Mouse (Mus musculus) gastrocnemius, postnatal 10 days (tissue): ENCODE measurements around the gene Pard6b. TPM values are rescaled to one million over a fixed set of nuclear protein-coding genes. Genes with fewer than 3 reads are reported as not detected.
A peak's percentile ranks its signal among the peaks of the same experiment; 100 is the strongest.

Experiments used
- DNase-seq: peaks from one replicate; pipeline ENCODE4 v3.0.0; 2021; ENCODE audit warnings: mixed read lengths
- total RNA-seq, 2 experiments: library from RNA; stranded (reverse); gene quantifications; 2 replicates each; pipeline ENCODE4 v1.2.3; 2021

Gene Pard6b
- total RNA-seq, 2 experiments from 2014 or later = 0.85 to 0.93 TPM

DNA sequence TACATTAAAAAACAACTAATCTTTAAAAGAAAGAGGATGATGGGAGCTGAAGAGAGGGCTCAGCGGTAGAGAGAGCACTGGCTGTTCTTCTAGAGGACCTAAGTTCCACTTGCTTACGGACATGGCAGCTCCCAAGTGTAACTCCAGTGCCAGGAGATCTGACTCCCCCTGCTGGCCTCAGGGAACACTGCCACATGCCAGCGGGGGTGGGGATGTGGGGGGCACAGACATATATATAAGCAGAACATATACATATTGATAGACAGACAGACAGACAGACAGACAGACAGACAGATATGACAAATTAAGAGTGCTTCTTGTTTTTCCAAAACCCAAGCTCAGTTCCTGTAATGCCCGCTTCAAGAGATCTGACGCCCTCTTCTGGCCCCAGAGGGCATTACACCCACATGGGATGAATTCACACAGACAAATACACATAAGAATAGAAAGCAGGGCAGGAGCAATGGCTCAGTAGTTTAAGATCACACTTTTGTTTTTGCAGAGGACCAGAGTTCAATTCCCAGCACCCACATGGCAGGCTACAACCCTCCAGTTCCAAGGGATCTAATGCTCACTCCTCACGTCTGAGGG is 21.5 kb upstream of the Pard6b start:
- no peak for DNase-seq

DNA sequence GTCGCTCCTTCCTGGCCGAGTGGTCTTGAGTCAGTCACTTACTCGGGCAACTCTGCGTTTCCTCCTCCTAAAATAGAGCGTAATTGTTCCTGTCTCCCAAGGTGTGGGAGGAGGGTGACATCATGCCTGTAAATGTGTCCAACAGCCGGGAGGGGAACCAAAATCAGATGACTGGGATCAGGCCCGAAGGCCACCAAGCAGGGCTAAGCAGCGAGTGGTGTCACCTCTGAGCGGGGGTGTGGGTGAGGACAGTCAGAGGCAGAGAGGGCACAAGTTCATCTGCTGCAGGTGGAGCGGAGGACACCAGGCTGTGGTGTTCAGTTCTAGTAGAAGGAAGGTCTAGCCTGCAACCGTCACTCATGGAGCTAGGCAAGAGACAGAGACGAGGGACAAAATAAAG is 17.1 kb upstream of the Pard6b start:
- no peak for DNase-seq

DNA sequence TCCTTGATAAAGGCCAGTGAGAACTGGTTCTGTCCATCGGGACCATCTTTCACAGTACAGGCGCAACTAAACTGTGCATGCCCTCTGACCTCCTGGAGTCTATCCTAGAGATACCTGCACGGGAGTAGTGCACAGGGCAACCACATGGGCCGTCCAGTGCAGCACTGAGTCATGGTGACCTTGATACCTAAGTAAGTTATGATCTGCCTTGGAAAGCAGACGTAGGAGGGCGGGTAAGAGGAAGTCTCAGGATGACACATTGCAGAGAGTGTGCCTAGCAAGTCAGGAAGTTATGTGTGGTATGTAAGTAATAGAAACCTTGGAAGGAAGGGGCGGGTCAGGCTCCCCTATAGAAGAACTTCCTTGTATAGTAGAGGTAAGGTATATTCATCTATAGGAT is 15.3 kb upstream of the Pard6b start:
- DNase-seq = no peak

DNA sequence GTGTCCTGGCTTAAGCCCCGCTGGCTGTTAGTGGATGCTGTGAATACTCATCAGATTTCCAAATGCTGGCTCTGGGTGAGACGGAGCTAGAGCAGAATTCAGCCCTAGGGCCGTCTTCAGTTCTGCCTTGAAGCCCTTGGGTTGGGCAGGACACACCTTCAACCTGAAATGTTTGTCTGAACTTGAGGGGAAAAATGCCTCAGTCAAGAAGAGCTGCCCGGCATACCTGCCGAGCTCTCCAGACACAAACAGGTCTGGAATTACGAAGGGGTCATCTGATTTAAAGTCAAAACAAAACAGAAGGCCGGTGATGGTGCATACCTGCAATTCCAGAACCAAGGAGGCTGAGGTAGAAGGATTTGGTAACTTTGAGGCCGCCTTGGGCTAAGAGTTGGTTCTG is 14.0 kb upstream of the Pard6b start:
- DNase-seq = no peak

DNA sequence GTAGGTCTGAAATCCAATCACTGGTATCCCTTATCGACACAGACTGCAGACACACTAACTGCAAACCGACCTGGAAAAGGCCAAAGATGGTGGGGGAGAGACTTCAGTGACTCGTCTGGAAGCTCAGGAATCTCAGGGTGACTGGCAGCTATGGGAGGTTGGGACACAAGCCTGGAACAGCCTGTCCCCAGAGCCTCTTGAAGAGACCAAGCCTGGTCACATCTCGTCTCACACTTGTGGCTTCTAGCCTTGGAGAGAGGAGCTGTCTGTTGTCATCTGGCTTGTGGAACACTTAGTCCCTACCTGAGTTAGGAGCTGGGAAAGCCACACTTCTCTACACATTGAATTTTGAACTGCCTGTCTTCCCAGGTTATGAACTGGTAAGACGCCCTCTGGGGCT is 10.4 kb upstream of the Pard6b start:
- no peak for DNase-seq

DNA sequence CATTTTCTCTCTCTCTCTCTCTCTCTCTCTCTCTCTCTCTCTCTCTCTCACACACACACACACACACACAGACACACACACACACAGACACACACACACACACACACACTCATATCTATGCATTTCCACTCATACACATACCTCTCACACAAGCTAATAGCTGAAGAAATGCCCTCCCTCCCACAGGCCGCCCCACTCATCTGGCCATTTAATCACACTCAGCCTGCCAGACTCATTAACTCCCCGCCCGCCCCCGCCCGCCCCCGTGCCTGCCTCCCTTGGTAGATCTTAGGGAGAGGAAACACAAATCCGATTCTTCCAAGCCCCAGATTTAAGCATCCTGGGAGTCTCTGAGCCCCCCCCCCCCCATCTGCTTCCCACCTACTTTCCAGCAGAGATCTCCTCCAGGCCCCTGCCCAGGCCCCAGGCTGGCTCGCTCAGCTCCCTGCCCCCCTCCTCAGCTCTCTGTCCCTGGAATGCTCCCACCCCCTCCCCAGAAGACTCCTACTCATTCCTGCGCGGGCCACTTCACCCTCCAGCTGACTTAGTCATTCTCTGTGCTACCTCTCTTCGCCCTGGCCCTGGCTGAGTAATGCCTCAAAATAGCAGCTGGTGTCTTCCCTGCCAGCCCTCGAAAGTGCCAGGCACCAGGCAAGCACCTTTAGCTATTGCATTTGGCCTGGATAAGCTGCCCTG is 8.2 kb upstream of the Pard6b start:
- peak; percentile 41 for DNase-seq

DNA sequence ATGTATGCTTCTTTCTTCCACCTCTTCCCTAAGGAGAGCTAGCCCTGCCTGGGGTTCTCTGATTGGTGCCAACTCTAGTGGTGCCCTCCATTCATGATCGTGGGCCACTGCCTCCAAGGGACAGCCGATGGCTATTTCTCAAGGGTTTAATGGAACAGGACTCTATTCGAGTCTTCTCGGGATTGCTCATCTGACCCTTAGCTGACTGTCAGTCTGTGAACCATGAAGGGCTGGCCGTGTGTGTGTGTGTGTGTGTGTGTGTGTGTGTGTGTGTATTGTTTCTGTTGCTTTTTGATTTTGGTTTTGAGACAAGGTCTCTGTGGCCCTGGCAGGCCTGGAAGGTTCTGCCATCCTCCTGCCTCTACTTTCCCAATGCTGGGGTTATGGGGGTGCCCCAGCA is 7.1 kb upstream of the Pard6b start:
- DNase-seq = no peak

DNA sequence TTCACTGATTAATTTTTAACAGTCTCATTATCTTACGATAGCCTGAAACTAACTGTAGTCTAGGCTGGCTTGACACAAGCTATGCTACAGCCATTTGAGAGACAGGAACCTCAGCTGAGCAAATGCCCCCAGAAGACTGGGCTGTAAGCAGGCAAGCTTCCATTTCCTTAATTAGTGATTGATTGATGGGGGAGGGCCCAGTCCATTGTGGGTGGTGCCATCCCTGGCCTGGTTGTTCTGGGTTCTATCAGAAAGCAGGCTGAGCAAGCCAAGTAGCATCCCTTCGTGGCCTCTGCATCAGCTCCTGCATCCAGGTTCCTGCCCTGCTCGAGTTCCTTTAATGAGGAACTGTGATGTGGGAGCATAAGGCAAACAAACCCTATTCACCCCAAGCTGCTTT is 6.3 kb upstream of the Pard6b start:
- no peak for DNase-seq

DNA sequence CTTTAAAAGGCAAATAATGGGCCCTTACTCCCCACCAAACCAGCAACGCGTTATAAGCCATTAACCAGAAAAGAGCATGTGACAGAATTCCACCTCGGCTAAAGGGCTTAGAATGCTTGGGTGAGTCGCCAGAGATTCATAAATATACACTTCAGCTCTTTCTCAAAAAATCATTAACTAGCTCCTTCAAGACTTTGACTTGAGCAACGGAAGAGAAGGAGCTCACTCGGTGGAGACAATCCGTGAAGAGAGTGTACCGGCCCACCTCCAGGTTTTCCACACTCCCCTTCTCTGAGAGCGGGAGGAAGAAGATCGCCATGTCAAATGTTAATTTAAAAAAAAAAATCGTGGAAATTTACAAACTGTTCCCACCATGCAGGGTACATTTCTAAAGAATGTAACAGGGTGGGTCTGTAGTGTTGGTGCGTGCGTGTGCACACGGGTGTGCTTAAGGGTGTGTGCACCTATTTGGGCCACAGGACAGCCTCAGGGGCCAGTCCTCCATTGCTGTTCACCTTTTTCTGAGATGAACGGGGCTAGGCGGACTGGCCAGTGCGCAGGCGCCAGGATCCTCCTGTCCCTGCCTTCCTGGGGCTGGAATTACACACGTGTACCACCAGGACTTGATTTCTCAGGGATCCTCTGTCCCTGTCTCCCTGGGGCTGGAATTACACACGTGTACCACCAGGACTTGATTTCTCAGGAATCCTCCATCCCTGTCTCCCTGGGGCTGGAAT is 3.8 kb upstream of the Pard6b start:
- DNase-seq = no peak

DNA sequence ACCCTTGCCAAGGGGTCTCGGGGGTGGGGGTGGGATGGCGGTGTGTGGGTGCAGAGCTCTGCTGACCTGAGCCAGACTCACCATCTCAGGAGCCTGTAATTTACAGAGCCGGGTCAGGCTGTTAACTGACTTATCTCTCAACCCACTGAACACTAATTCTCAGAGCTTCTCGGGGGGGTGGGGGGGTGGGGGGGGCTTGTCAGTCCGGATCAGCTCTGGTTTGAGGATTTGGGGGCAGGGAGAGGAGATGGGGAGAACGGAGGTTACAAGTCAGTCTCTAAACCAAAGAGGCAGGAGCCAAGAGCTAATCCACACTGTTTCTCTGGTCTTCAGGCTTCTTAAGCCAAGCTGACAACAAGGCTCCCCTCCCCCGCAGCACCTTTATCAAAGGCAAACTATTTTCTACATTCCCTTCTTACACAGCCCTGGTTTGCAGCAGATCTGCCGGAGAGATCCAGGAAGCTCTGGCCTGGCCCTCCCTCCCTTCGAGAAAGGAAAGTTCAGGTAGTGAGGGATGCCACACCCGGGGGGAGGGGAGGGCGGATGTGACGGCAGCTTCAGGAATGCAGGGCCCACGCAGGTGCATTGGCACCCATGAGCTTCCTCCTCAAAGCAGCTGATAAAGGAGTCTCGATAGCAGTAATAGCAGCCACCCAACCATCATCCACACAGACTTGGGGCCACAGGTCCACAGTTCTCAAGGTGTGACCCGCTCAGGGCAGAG is 2.5 kb upstream of the Pard6b start:
- DNase-seq = no peak

DNA sequence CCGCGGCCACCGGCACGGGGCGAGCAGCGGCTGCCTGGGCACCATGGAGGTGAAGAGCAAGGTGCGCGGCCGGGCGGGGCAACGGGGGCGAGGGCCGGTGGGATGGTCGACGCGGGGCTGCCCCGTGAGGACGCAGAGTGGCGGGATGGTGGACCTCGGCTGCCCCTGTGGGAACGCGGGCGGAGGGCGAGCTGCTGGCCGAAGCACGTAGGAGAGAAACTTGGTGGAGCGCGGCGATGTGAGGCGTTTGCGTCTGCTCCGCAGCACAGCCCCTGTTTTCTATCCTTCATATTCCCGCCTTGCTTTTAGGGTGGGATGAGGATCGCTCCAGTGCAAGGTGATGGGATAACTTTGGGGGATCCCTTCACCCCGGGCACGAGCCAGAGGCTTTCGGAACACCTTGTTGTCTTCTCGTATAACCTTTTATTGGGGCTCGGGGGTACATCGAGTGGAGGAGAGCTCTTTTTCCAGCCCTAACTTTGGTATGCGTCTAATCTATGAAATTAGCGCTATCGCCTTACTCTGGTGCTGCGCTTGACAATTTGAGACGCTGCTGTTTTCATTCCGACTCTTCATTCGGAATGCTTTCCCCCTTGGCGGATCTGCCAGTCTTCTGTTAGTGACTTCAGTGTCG is 612 bp downstream of the Pard6b start:
- DNase-seq = peak; percentile 29

DNA sequence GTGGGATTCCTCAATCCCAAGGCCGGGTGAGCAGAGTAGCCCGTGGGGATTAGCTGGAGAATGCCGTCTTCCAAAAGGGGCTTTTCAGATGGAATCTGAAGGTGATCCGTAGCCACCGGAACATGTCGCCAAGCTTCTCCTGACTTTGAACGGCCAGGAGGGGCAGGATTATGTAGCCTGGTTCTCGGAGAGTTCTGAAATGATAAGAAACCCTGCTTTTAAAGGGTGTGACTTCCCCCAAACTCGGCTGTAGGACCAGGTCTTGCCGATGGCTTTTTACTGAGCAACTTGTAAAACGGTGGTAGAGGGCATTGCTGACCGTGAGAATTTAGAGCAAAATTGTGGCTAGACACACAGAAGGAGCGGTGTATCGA is 1.1 kb downstream of the Pard6b start:
- no peak for DNase-seq

DNA sequence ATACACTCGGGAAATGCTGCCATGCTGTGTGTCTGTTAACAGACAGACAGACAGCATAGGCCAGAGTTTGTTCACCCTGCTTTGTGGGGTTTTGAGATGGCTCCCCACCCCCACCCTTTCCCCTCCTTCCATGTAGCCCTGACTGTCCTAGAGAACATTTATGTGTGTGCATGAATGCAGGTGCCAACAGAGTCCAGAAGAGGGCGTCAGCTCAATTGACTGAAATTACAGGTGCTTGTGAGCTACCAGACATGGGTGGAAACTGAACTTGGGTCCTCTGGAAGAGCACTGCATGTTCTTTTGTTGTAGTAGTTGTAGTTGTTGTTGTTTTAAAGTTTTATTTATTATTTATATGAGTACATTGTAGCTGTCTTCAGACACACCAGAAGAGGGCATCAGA is 2.8 kb downstream of the Pard6b start:
- no peak for DNase-seq

DNA sequence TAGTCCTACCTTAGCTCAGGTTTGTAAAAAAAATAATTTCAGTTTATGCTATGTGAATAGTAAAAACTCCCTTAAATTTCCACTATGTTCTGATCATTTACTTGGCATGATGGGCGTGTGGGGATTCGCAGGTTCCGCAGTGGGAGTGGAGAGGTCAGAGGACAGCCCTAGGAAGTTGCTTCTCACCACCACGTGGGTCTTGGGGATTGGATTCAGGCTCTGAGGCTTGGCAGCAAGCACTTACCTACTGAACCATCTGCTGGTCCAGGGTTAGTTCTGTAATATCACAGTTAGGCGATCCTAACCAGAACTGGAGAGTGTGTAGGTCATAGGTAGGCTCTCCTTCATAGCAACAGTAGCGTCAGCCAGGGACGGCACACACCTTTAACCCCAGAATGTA is 3.4 kb downstream of the Pard6b start:
- DNase-seq = no peak

DNA sequence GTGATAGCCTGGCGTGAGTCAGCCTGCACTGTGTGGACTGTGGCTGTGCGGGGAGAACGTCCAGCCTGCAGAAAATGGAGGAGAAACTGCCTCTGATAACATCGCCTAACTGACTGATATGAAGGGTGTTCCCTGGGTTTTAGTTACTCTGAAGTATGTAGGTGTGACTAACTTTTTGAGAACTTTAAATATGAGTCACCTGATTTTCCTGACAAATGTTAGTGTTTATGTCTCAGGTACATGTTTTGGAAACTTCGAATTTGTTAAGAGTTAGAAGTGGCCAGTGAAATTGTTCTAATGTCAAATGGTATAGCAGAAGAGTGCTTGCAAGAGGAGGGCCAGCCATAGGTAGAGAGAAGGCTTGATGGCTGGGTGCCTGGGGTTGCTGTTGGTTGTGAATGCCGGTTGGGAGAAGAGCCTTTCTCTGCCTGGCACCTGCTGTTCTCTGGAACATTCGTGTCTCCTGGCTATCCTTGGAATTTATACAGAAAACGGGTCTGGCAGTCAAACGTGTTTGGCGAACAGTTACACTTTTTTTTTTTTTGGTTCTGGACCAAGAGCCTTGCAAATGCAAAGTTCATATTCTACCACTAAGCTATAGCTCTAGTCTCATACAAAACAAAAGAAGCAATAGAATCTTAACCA is 4.9 kb downstream of the Pard6b start:
- DNase-seq = no peak

DNA sequence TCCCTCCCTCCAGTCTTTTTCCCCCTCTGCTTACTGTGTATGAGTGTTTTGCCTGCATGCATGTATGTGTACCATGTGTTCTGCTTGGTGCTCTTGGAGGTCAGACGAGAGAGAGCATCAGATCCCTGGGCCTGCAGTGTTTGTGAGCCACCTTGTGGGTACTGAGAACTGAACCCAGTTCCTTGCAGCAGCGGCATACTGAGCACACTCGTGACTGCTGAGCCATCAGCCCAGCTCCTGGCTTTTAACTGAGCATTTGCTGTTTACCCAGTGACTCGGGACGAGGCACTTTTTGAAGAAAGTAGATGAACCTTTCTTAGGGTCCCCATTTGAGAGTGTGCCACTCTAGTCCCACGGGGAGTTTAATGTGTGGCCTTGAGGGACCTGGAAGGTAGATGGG is 5.5 kb downstream of the Pard6b start:
- DNase-seq = no peak

DNA sequence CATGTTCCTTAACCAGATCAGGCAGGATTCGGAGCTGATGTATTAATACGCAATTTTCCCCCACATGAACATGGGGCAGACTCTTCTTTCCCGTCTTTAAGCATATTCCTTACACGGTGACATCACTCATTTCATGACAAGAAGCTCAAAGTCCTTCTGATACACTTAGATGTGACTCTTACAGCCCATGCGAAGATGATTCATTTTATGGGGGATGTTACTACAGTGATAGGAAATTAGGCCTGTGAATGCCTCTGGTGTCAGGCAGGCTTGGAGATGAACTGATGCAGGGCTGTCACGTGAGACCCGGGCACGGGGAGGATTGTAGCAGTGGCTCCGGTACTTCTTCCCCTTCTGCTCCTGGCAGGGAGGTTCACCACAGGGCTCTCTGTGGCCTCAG is 6.0 kb downstream of the Pard6b start:
- DNase-seq = no peak

DNA sequence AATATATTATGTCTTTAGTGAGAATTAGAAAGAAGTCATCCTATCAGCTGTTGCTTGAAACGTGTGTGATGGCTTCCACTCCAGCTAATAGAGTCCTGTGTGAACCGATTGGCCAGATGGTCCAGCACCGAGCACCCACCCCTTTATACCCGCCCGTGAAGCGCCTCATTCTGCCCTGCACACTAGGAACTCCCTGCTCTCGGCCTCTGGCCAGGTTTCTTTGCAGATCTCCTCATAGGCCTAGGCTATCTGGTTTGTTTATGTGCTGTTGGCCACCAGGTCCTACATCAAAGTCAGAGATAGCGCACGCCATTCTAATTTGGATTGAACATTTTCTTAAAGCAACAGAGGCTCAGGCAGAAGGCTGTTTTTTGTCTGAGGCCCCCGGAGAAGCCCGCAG is 10.8 kb downstream of the Pard6b start:
- DNase-seq = no peak

DNA sequence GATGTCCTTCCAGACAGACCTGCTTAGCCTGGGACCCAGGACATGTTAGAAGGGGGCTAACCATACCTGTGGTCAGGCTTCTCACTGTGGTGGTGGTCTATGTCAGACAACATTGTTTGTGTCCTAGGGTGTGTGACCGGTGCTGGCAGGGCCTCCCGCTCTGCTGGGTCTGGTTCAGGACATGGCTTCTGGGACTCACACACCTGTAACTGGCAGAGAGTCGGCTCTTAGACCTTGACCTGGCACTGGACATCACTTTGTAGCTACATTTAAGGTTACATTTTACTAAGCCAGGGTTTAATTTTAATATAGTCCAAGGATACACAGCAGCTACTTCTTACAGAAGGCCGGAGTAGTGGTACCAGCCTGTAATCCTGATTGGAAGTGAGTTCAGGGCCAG is 12.3 kb downstream of the Pard6b start:
- no peak for DNase-seq

DNA sequence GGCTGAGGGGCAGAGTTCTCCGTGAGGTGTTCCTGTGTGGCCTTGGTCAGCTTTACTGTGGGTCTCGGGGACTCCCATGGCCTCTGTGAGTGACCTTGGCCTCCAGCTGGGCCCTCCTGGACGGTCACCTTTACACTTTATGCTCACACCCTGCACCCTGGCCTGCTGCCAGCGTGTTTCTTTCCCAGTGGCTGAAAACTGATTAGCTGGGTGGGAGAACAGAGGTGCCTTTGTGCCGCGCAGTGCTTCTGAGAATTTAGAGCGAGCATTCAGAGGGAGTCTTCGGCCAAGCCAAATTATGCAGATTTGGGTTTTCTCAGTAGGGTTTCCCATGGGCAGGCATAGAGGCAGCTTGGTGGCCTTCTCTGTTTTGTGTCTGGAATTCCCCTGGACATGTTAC is 14.3 kb downstream of the Pard6b start:
- DNase-seq = no peak

DNA sequence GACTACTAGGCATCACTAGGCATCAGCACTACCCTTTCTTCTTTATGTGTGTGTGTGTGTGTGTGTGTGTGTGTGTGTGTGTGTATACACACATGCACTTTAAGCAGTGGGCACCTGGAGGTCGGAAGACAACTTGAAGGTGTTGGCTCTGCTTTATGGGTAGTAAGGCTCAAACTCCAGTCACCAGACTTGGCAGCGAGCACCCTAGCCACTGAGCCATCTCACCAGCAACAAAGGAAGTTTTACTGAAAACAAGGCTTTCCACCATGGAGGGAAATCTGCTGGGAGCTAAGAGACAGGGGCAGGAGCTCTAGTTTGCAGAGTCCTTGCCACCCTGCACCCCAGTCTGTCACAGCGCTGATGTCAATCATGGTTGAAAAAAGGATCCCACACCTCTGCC is 15.7 kb downstream of the Pard6b start:
- DNase-seq = no peak

DNA sequence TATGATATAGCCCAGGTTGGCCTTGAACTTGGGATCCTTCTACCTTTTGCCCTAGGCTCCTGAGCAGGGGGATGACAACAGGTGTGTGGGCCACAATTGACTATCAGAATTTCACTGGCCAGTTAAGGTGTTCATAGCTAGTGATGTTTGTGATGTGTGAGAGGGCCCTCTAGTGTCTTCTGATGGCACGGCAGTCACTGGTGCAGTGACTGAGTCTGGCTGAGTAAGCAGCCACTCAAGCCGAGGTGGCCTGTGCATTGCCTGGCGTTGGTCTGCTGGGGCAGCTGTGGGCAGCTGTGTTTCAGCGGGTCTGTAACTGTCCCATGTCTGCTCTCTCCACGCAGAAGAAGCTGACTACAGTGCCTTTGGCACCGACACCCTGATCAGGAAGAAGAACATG is 17.2 kb downstream of the Pard6b start:
- peak; percentile 49 for DNase-seq
